Mouse (Mus musculus): ENCODE measurements around the gene Crocc2. TPM values are rescaled to one million over a fixed set of nuclear protein-coding genes. Genes with fewer than 3 reads are reported as not detected.
A peak's percentile ranks its signal among the peaks of the same experiment; 100 is the strongest.

Crocc2 gene
- polyA plus RNA-seq, 1 experiment from 2014 or later = 0.31 TPM

GRCm38 (mm10) chr1:93139713-93140112 lies 28.8 kb upstream of the Crocc2 start:
- Histone ChIP-seq H3K4me1 (peaks cover 19% of the 10 kb centered on the region), H3K9me3 (no peaks in the 10 kb centered on the region), H3K4me3 (no peak overlapping the region), H3K27ac (replicated peaks) (no peak overlapping the region), H3K36me3 (no peaks in the 10 kb centered on the region), H3K27me3 (replicated peaks) (peaks cover 59% of the 10 kb centered on the region), H3K4me2 (no peak overlapping the region), H3K9ac (no peak overlapping the region)
- no peak for ATAC-seq (ENCODE audit: extremely low read depth, insufficient number of reproducible peaks, low FRiP score, low TSS enrichment)
- WGBS = 51% methylated on average over 7 of the region's 7 CpGs

- WGBS = 64% methylated on average over 1 of the region's 1 CpGs
- H3K9me3 ChIP-seq = no peaks in the 10 kb centered on the region
- no peak overlapping the region for H3K4me2 ChIP-seq
- H3K4me1 ChIP-seq = peaks cover 22% of the 10 kb centered on the region
- H3K4me3 ChIP-seq = no peak overlapping the region
- no peak overlapping the region for H3K9ac ChIP-seq
- no peak for ATAC-seq (ENCODE audit: extremely low read depth, insufficient number of reproducible peaks, low FRiP score, low TSS enrichment)
- H3K36me3 ChIP-seq = no peaks in the 10 kb centered on the region
- H3K27me3 ChIP-seq (replicated peaks) = peaks cover 63% of the 10 kb centered on the region
- no peak overlapping the region for H3K27ac ChIP-seq (replicated peaks)
These were observed 25.7 kb upstream of the Crocc2 start for GRCm38 (mm10) chr1:93142871-93143270.

GRCm38 (mm10) chr1:93144176-93144575 lies 24.3 kb upstream of the Crocc2 start:
- Histone ChIP-seq H3K9me3 (no peaks in the 10 kb centered on the region), H3K4me3 (no peak overlapping the region), H3K4me1 (peaks cover 15% of the 10 kb centered on the region), H3K4me2 (no peak overlapping the region), H3K36me3 (no peaks in the 10 kb centered on the region), H3K27ac (replicated peaks) (no peak overlapping the region), H3K9ac (no peak overlapping the region), H3K27me3 (replicated peaks) (peaks cover 66% of the 10 kb centered on the region)
- ATAC-seq (ENCODE audit: extremely low read depth, insufficient number of reproducible peaks, low FRiP score, low TSS enrichment) = no peak
- 54% methylated on average over 9 of the region's 9 CpGs for WGBS

DNA sequence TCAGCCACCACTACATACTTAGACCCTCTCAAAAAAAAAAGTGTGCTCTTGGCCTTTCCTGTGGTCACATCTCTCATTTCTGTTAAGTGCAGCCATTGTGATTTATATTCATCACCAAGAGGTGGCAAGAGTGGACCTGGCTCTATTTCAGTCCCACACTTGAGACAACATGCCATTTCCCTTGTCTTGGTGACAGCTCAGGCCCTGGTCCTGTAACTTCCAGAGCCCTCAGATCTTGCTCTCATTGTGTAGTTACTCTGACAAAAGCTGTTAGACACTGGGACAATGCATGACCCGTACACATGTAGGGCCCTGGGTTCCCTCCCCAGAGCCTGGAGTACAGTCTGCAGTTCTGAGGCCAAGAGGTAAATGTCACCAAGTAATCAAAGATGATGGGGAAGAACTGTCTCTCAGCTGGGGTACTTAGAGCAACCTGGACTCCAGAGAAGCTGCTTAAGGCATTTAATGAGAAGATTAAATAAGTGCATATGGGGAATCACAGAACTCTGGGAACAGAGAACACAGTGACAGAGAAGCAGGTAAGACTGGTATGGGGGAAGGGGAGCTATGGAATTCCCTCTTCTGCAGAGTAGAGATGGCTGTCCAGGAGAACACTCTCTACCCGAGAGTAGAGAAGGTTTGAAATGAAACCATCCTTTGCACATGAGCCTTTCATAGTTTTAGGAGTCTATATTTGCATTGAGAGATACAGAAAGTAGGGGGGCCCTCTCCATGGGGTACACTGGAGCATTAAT lies 17.4 kb upstream of the Crocc2 start:
- no peak overlapping the region for H3K4me2 ChIP-seq
- H3K27ac ChIP-seq (replicated peaks) = peak overlapping the region; percentile 42; the same call in 1 of the 2 replicates
- H3K36me3 ChIP-seq = no peaks in the 10 kb centered on the region
- H3K27me3 ChIP-seq (replicated peaks) = peaks cover 72% of the 10 kb centered on the region
- no peak for ATAC-seq (ENCODE audit: extremely low read depth, insufficient number of reproducible peaks, low FRiP score, low TSS enrichment)
- peaks cover 9% of the 10 kb centered on the region for H3K4me1 ChIP-seq
- no peak overlapping the region for H3K4me3 ChIP-seq
- no peaks in the 10 kb centered on the region for H3K9me3 ChIP-seq
- H3K9ac ChIP-seq = no peak overlapping the region
- 29% methylated on average over 2 of the region's 2 CpGs for WGBS

DNA sequence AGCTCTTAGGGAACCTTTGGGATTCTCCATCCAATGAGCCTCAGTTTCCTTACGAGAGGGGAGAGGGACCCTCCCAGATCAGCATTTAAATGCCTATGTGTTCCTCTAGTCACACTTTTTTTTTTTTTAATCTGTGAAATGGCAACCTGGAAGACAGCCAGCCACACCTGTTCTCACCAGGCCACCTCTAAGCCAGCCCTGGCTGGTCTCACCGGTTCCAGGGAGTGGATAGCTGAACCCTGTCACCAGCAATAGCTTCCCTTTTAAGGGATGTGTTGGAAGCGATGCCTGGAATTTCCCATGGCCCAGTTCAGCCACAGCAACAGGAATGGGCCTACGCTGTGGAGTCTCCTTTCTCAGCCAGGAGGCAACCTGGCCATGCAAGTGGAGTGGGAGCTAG lies 11.0 kb upstream of the Crocc2 start:
- no peak overlapping the region for H3K27ac ChIP-seq (replicated peaks)
- 0 out of 2 replicates have a peak, but pooled peaks cover 3% of the 10 kb centered on the region for H3K4me1 ChIP-seq
- H3K4me3 ChIP-seq = no peak overlapping the region
- H3K9me3 ChIP-seq = no peaks in the 10 kb centered on the region
- no peak overlapping the region for H3K9ac ChIP-seq
- ATAC-seq (ENCODE audit: extremely low read depth, insufficient number of reproducible peaks, low FRiP score, low TSS enrichment) = no peak
- H3K4me2 ChIP-seq = no peak overlapping the region
- H3K36me3 ChIP-seq = no peaks in the 10 kb centered on the region
- peaks cover 76% of the 10 kb centered on the region for H3K27me3 ChIP-seq (replicated peaks)
- WGBS = 54% methylated on average over 4 of the region's 4 CpGs

GRCm38 (mm10) chr1:93158916-93159315 lies 9.6 kb upstream of the Crocc2 start:
- H3K9ac ChIP-seq = no peak overlapping the region
- no peak overlapping the region for H3K27ac ChIP-seq (replicated peaks)
- 75% methylated on average over 8 of the region's 8 CpGs for WGBS
- H3K9me3 ChIP-seq = no peaks in the 10 kb centered on the region
- no peaks in the 10 kb centered on the region for H3K36me3 ChIP-seq
- no peak for ATAC-seq (ENCODE audit: extremely low read depth, insufficient number of reproducible peaks, low FRiP score, low TSS enrichment)
- H3K4me3 ChIP-seq = no peak overlapping the region
- H3K27me3 ChIP-seq (replicated peaks) = peaks cover 76% of the 10 kb centered on the region
- no peak overlapping the region for H3K4me2 ChIP-seq
- 0 out of 2 replicates have a peak, but pooled peaks cover 3% of the 10 kb centered on the region for H3K4me1 ChIP-seq

GRCm38 (mm10) chr1:93159566-93160500 lies 8.7 kb upstream of the Crocc2 start:
- Histone ChIP-seq H3K36me3 (no peaks in the 10 kb centered on the region), H3K4me2 (no peak overlapping the region), H3K27me3 (replicated peaks) (peaks cover 76% of the 10 kb centered on the region), H3K4me1 (0 out of 2 replicates have a peak, but pooled peaks cover 3% of the 10 kb centered on the region), H3K9ac (no peak overlapping the region), H3K4me3 (no peak overlapping the region), H3K9me3 (no peaks in the 10 kb centered on the region), H3K27ac (replicated peaks) (no peak overlapping the region)
- no peak for ATAC-seq (ENCODE audit: extremely low read depth, insufficient number of reproducible peaks, low FRiP score, low TSS enrichment)
- 78% methylated on average over 21 of the region's 21 CpGs for WGBS

DNA sequence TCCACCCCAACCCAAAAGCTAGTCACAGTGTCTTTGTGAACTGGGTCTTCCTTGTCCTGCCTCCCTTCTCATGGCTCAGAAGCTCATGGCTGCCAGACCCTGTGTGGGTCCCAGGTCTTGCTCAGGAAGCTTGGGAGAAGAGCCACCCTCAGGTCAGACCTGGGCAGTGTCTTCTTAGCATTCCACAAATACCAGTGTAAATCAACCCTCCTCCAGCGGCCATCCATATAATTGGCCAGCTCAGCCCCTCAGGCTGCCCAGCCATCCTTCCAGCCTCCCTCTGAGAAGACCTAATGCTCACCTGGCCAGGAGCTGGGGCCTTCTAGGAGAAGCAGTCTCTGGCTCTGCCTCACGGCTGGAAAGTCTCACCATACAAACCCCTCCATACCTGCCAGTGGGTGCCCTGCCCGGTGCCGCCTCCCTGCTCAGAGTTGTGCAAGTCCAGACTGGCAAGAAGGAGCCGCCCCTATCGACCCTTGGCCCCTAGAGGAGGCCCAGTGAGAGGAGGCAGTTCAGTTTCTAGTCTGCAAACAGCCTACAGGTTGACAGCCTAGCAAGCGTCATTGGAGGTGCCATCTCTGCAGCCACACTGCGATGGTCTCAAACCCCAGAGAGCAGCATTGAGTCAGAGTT lies 7.9 kb upstream of the Crocc2 start, which contains the start of gene 2310007B03Rik:
Gene 2310007B03Rik, minus strand, starts transcription at position 448 of the 633 bp plus-strand sequence.
- Histone ChIP-seq H3K9ac (no peak within 1 kb of the TSS), H3K4me2 (no peak within 1 kb of the TSS), H3K36me3 (no peaks in the 10 kb centered on the region), H3K4me3 (no peak within 1 kb of the TSS), H3K27ac (replicated peaks) (no peak within 1 kb of the TSS), H3K27me3 (replicated peaks) (peaks cover 76% of the 10 kb centered on the region), H3K4me1 (peaks cover 7% of the 10 kb centered on the region; the same call in 1 of the 2 replicates), H3K9me3 (no peaks in the 10 kb centered on the region)
- 71% methylated on average over 8 of the region's 8 CpGs for WGBS
- ATAC-seq (ENCODE audit: extremely low read depth, insufficient number of reproducible peaks, low FRiP score, low TSS enrichment) = no peak

DNA sequence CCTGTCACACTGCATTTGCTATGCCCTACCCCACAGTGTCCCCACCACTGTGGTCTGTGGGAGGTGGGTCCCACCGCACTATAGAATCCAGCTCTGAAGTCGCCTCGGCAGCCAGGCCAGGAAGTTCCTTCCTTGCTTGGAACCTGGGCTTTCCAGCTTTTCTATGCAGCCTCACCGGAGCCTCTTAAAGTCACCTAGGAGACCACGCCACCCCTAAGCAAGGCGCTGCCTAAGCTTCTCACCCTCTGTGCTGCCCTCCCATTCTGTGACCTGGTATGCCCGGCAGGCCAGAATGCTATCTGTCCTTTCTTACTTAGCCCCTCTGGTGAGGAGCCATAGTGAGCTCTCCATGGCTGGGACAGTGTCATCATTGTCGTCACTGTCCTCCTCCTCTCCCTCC lies 7.2 kb upstream of the Crocc2 start:
- H3K4me1 ChIP-seq = peaks cover 8% of the 10 kb centered on the region
- no peaks in the 10 kb centered on the region for H3K9me3 ChIP-seq
- H3K36me3 ChIP-seq = no peaks in the 10 kb centered on the region
- peaks cover 74% of the 10 kb centered on the region for H3K27me3 ChIP-seq (replicated peaks)
- no peak for ATAC-seq (ENCODE audit: extremely low read depth, insufficient number of reproducible peaks, low FRiP score, low TSS enrichment)
- no peak overlapping the region for H3K4me3 ChIP-seq
- H3K4me2 ChIP-seq = no peak overlapping the region
- no peak overlapping the region for H3K9ac ChIP-seq
- no peak overlapping the region for H3K27ac ChIP-seq (replicated peaks)
- WGBS = 70% methylated on average over 8 of the region's 8 CpGs

DNA sequence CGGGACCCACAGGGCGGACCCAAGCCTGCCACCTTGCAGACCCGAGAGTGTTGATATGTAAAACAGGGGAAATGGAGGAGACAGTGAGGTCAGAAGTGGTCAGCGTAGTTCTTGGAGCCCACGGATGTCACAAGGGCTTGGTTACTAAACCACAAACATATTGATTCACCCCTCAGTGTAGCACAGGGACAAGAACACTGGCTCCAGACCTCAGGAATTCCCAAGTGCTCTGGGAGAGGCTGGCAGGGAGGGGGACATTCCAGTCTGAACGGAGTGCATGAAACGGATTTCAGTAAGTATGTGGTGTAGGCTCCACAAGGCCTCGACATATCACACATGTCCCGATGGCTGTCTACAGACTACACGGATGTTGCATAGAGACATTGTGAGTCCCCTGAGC lies 6.6 kb upstream of the Crocc2 start:
- Histone ChIP-seq H3K4me3 (no peak overlapping the region), H3K4me1 (peaks cover 11% of the 10 kb centered on the region), H3K27me3 (replicated peaks) (peaks cover 74% of the 10 kb centered on the region), H3K27ac (replicated peaks) (no peak overlapping the region), H3K4me2 (no peak overlapping the region), H3K9ac (no peak overlapping the region), H3K9me3 (no peaks in the 10 kb centered on the region), H3K36me3 (no peaks in the 10 kb centered on the region)
- WGBS = 60% methylated on average over 10 of the region's 10 CpGs
- ATAC-seq (ENCODE audit: extremely low read depth, insufficient number of reproducible peaks, low FRiP score, low TSS enrichment) = no peak

DNA sequence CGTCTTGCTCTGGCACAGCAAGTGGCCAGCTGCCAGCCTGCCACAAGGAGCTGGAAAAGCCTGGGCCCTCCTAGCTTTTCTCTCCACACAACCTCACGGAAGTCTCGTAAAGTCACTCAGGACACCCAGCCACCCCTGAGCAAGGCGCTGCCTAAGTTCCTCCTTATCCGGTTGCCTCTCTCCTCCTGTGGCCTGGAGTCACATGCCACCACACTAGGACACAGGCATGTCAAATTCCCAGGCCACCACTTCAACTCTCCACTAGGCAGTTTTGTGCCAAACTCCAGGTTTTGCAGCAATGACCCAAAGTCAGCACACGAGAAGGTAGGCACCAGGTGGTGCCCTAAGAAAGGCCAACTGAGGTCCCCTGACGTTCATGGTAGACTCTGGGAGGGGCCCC lies 5.9 kb upstream of the Crocc2 start:
- Histone ChIP-seq H3K27me3 (replicated peaks) (peaks cover 76% of the 10 kb centered on the region), H3K4me1 (peaks cover 11% of the 10 kb centered on the region), H3K9me3 (no peaks in the 10 kb centered on the region), H3K4me3 (no peak overlapping the region), H3K27ac (replicated peaks) (no peak overlapping the region), H3K36me3 (no peaks in the 10 kb centered on the region), H3K4me2 (no peak overlapping the region), H3K9ac (no peak overlapping the region)
- no peak for ATAC-seq (ENCODE audit: extremely low read depth, insufficient number of reproducible peaks, low FRiP score, low TSS enrichment)
- 78% methylated on average over 7 of the region's 7 CpGs for WGBS
